Mouse (Mus musculus) B cell, adult (primary cell): ENCODE results near the gene Tecr. TPM values are rescaled to one million over a fixed set of nuclear protein-coding genes. Genes with fewer than 3 reads are reported as not detected.

Experiments used
- total RNA-seq: library from RNA; stranded (reverse); gene quantifications from 4 replicates; pipeline ENCODE4 v1.2.4, GENCODE M21; 2023; ENCODE audit not compliant: inconsistent age

Gene Tecr
- 184 to 225 TPM (median 220 TPM) in 4 replicates for total RNA-seq

DNA sequence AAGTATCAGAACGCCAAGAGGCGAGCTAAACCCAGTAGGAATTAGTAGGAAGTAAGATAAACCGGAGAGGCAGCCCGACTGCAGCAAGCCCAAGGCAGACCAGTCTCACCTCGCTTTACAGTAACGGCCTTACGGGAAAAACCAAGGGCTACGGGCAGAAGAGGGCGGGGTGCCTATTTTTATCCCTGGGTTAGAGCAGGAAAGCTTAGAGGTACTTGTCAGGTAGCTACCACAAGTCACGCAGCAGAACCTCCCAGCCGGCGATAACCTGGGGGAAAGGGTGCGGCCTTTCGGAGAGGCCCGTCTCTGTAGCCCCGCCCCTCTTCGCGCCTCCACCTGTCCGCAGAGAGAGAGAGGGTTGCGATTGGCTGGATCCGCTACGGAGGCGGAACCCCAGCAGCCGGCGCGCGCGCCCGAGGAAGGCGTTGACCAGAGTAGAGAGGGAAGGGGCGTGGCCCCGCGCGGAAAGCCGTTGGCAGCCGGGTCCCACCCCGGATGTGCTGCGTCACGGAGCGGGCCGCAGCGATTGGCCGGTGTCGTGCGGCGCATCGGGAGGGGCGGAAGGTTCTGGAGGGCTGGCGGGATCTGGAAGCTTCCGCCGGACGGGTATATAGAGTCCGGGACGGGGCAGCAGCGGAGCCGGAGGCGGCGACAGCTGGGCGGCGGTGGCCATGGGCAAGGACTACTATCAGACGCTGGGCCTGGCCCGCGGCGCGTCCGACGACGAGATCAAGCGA, at the start of gene Tecr, which contains the start of gene Dnajb1:
Gene Tecr (minus strand): TSS at position 311 of the 737 bp plus-strand sequence.
Gene Dnajb1 (plus strand): TSS at position 533 of the 737 bp plus-strand sequence.

GRCm38 (mm10) chr8:83652030-83652743, 44.4 kb upstream of the Tecr start, which contains the start of gene Gipc1:
Gipc1 (plus strand) TSS chr8:83652677.

GRCm38 (mm10) chr8:83566469-83567395, 41.0 kb downstream of the Tecr start, which contains the start of gene Ndufb7:
Ndufb7 (plus strand) TSS chr8:83566671.

DNA sequence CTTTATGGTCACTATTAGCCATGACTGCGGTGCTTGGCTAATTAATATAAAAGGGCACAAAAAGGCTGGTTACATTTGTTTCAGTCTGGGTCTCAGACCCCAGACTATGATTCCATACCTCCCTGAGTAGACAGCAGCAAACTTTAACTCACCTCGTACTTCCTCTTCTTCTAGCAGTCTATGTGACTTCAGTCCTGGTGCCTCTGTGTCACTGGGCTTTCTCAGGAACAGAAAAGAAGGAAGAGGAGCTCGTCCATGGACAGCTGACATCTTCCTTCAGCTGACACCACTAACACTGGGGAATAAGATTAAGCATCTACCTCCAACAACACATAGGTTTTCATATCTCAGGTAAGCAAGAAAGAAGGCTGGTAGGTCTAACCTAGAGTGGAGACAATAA, 72.0 kb downstream of the Tecr start, which contains the start of gene Olfr370:
Gene Olfr370 (plus strand): TSS at position 45 of the 400 bp plus-strand sequence.

Other genes starting within 250 kb of the Tecr start
- not detected in 4 replicates for gene Clgn, start 218.1 kb downstream of the Tecr start, total RNA-seq
- gene Scoc, start 149.6 kb downstream of the Tecr start, total RNA-seq, result 16.4 to 22.8 TPM (median 21.1 TPM) in 4 replicates
- not detected in 4 replicates for gene Olfr370, start 72.2 kb downstream of the Tecr start, total RNA-seq
- gene Ndufb7, start 41.3 kb downstream of the Tecr start, total RNA-seq, result 78.6 to 95.9 TPM (median 83.3 TPM) in 4 replicates
- 88.1 to 108 TPM (median 91.7 TPM) in 4 replicates for gene Dnajb1, start 222 bp upstream of the Tecr start, total RNA-seq
- 24.5 to 29.6 TPM (median 27.1 TPM) in 4 replicates for gene Gipc1, start 44.7 kb upstream of the Tecr start, total RNA-seq
- 0.35 to 0.77 TPM (median 0.50 TPM) in 4 replicates for gene Ptger1, start 58.7 kb upstream of the Tecr start, total RNA-seq
- 340 to 352 TPM (median 342 TPM) in 4 replicates for gene Pkn1, start 91.2 kb upstream of the Tecr start, total RNA-seq
- 98.5 to 114 TPM (median 103 TPM) in 4 replicates for gene Ddx39, start 107.2 kb upstream of the Tecr start, total RNA-seq
- gene Adgre5, start 133.4 kb upstream of the Tecr start, total RNA-seq, result 830 to 1,032 TPM (median 998 TPM) in 4 replicates